Mouse (Mus musculus): ENCODE data around the gene Pecam1. TPM values are rescaled to one million over a fixed set of nuclear protein-coding genes. Genes with fewer than 3 reads are reported as not detected.

Gene Pecam1
- total and polyA plus RNA-seq, 3 experiments, result 18.4 to 22.3 (median 19.2) TPM

- 0 out of 2 replicates have a peak, but pooled peaks have one; percentile 24 for TF ChIP-seq MXI1 (IDR thresholded peaks at IDR 0.05; ENCODE audit: low read depth, low read length)
- TF ChIP-seq MAZ (IDR thresholded peaks at IDR 0.05; ENCODE audit: low read depth, low read length), result no peak
- Histone ChIP-seq H3K9me3 (replicated peaks; ENCODE audit: low read length) (no peaks in the 10 kb centered on the region), H3K27ac (ENCODE audit: insufficient read depth, low read depth) (no peak overlapping the region), H3K4me3 (replicated peaks in 1 of 3; ENCODE audit: low read depth in 2 of 3, low read length in 2 of 3, poor library complexity in 1 of 3) (peak overlapping the region; percentile 42 to 74 (median 44)), H3K4me1 (ENCODE audit: control insufficient read depth in 1 of 2, insufficient read depth in 2 of 2) (peaks cover 4 to 30% of the 10 kb centered on the region in 2 experiments; a peak in 2 of 4 replicates), H3K36me3 (replicated peaks in 1 of 2; ENCODE audit: control insufficient read depth in 1 of 2, insufficient read depth in 1 of 2, low read length in 1 of 2) (peaks cover 51 to 67% of the 10 kb centered on the region in 2 experiments), H3K4me2 (ENCODE audit: insufficient read depth, low read depth, poor library complexity, severe bottlenecking) (peak overlapping the region; percentile 100), H3K9ac (ENCODE audit: insufficient read depth, low read depth) (peak overlapping the region; percentile 89), H3K27me3 (replicated peaks) (no peaks in the 10 kb centered on the region), H3K79me2 (replicated peaks; ENCODE audit: control insufficient read depth, extremely low read depth, insufficient read depth, poor library complexity, severe bottlenecking) (peaks cover 28% of the 10 kb centered on the region)
- dilution Hi-C loops (cut with MboI; ENCODE audit: extremely low pct_ligation_motif_present, extremely low pct_unique_long_range_greater_than_20kb, low sequenced_read_pairs), result no loop called here
- no peak for DNase-seq (ENCODE audit: extremely low read depth)
- in situ Hi-C loops (cut with MboI; ENCODE audit: low pct_ligation_motif_present, low pct_unique_long_range_greater_than_20kb, low sequenced_read_pairs), result no loop called here
These were observed 27.0 kb upstream of the Pecam1 start for GRCm38 (mm10) chr11:106777395-106777794.

DNA sequence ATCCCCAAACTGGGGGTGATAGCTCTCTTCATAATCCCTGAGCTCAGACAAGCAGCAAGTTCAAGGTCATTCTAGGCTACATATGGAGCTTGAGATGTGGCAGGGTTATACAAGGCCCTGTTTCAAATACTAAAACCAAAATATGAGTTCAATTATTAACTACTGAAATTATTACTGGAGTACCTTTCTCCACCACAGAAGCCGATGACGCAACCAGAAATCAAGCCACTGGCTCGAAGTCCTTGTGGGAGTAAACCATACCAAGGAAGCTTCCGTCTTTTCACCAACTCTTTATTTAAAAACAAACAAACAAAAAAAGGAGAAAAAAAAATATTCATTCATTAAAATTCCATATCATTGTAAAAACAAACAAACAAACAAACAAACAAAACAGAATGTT lies 26.5 kb upstream of the Pecam1 start:
- in situ Hi-C loops (cut with MboI; ENCODE audit: low pct_ligation_motif_present, low pct_unique_long_range_greater_than_20kb, low sequenced_read_pairs), result no loop called here
- Histone ChIP-seq H3K9ac (ENCODE audit: insufficient read depth, low read depth) (no peak overlapping the region), H3K4me2 (ENCODE audit: insufficient read depth, low read depth, poor library complexity, severe bottlenecking) (0 out of 2 replicates have a peak overlapping the region, but pooled peaks have one; percentile 11), H3K4me1 (ENCODE audit: control insufficient read depth in 1 of 2, insufficient read depth in 2 of 2) (peaks cover 4 to 30% of the 10 kb centered on the region in 2 experiments; a peak in 2 of 4 replicates), H3K79me2 (replicated peaks; ENCODE audit: control insufficient read depth, extremely low read depth, insufficient read depth, poor library complexity, severe bottlenecking) (peaks cover 24% of the 10 kb centered on the region), H3K27me3 (replicated peaks) (no peaks in the 10 kb centered on the region), H3K36me3 (replicated peaks in 1 of 2; ENCODE audit: control insufficient read depth in 1 of 2, insufficient read depth in 1 of 2, low read length in 1 of 2) (peaks cover 51 to 67% of the 10 kb centered on the region in 2 experiments), H3K4me3 (replicated peaks in 1 of 3; ENCODE audit: low read depth in 2 of 3, low read length in 2 of 3, poor library complexity in 1 of 3) (no peak overlapping the region), H3K9me3 (replicated peaks; ENCODE audit: low read length) (no peaks in the 10 kb centered on the region), H3K27ac (ENCODE audit: insufficient read depth, low read depth) (no peak overlapping the region)
- dilution Hi-C loops (cut with MboI; ENCODE audit: extremely low pct_ligation_motif_present, extremely low pct_unique_long_range_greater_than_20kb, low sequenced_read_pairs), result no loop called here
- TF ChIP-seq ZKSCAN1 (IDR thresholded peaks at IDR 0.05; ENCODE audit: borderline replicate concordance, low read depth, low read length), result no peak
- no peak for TF ChIP-seq MAZ (IDR thresholded peaks at IDR 0.05; ENCODE audit: low read depth, low read length)
- no peak for TF ChIP-seq NELFE (IDR thresholded peaks at IDR 0.05; ENCODE audit: low read depth, low read length)
- TF ChIP-seq USF1 (IDR thresholded peaks at IDR 0.05; ENCODE audit: low read depth, low read length), result no peak
- TF ChIP-seq POLR2AphosphoS2 (IDR thresholded peaks at IDR 0.05; ENCODE audit: low read depth, low read length), result no peak
- TF ChIP-seq E2F4 (IDR thresholded peaks at IDR 0.05; ENCODE audit: insufficient replicate concordance, low read depth, low read length), result no peak
- no peak for TF ChIP-seq ZMIZ1 (IDR thresholded peaks at IDR 0.05; ENCODE audit: low read depth, low read length)
- no peak for TF ChIP-seq PAX5 (IDR thresholded peaks at IDR 0.05; ENCODE audit: low read length)
- no peak for TF ChIP-seq POLR2A (IDR thresholded peaks at IDR 0.05; ENCODE audit: low read depth, low read length)
- TF ChIP-seq JUN (IDR thresholded peaks at IDR 0.05; ENCODE audit: insufficient read depth, low read depth, low read length), result no peak
- no peak for TF ChIP-seq RCOR1 (conservative IDR thresholded peaks at IDR 0.05; ENCODE audit: low read depth, low read length)
- no peak for DNase-seq (ENCODE audit: extremely low read depth)

DNA sequence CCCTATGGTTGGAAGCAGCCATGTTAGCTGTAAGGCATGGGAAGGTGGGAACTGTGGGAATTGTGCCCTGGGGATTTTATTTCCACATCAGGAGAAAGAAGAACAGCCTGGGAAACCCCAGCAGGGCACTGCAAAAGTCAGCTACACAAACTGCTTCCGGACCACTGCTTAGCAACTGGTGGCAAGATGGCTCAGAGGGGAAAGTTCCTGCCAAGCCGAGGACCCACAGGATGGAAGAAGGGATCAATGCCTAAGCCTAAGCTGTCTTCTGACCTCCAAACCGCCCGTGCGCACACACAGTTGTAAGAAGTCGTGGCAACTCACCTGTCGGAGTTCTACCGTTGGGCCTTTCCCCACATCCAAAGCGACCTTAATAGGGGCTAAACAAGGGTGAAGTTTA lies 22.6 kb upstream of the Pecam1 start:
- no peak overlapping the region for H3K27ac ChIP-seq (ENCODE audit: insufficient read depth, low read depth)
- H3K36me3 ChIP-seq (replicated peaks in 1 of 2; ENCODE audit: control insufficient read depth in 1 of 2, insufficient read depth in 1 of 2, low read length in 1 of 2), result peaks cover 66 to 88% of the 10 kb centered on the region in 2 experiments
- dilution Hi-C loops (cut with MboI; ENCODE audit: extremely low pct_ligation_motif_present, extremely low pct_unique_long_range_greater_than_20kb, low sequenced_read_pairs), result no loop called here
- H3K9ac ChIP-seq (ENCODE audit: insufficient read depth, low read depth), result no peak overlapping the region
- H3K27me3 ChIP-seq (replicated peaks), result no peaks in the 10 kb centered on the region
- peaks cover 5% of the 10 kb centered on the region for H3K9me3 ChIP-seq (replicated peaks; ENCODE audit: low read length)
- in situ Hi-C loops (cut with MboI; ENCODE audit: low pct_ligation_motif_present, low pct_unique_long_range_greater_than_20kb, low sequenced_read_pairs), result loop anchor here (25.0 kb wide), 1 partner anchor 461 kb away; the partner anchor contains the start of genes Cd79b and Gh
- H3K79me2 ChIP-seq (replicated peaks; ENCODE audit: control insufficient read depth, extremely low read depth, insufficient read depth, poor library complexity, severe bottlenecking), result peaks cover 17% of the 10 kb centered on the region
- H3K4me2 ChIP-seq (ENCODE audit: insufficient read depth, low read depth, poor library complexity, severe bottlenecking), result no peak overlapping the region
- DNase-seq (ENCODE audit: extremely low read depth), result no peak
- H3K4me3 ChIP-seq (replicated peaks in 1 of 3; ENCODE audit: low read depth in 2 of 3, low read length in 2 of 3, poor library complexity in 1 of 3), result no peak overlapping the region
- TF ChIP-seq SMC3 (IDR thresholded peaks at IDR 0.05; ENCODE audit: low read depth, low read length) (no peak), TBP (conservative IDR thresholded peaks at IDR 0.05; ENCODE audit: low read depth, low read length) (no peak)
- H3K4me1 ChIP-seq (ENCODE audit: control insufficient read depth in 1 of 2, insufficient read depth in 2 of 2), result peaks cover 2 to 22% of the 10 kb centered on the region in 2 experiments; a peak in 2 of 4 replicates

Measured in CH12.LX (cell line).